20 mouse cellular contexts compared by ENCODE assay signal in genomic region chr4:85226731-85227130, GRCm38 (mm10). TPM values are rescaled to one million over a fixed set of nuclear protein-coding genes. Genes with fewer than 3 reads are reported as not detected.
"Had no signal": no experiment of that assay in that cellular context is flagged by ENCODE, and none has a peak within 500 bp of the region (broad histone marks: within the 10 kb centered on the region; RNA-seq: fewer than 3 reads in every experiment).

No protein-coding gene starts in this region.

- H3K4me3 ChIP-seq: liver, embryonic 13.5 days; midbrain, embryonic 13.5 days; myocyte; neural tube, embryonic 13.5 days had no signal

- H3K9me3 ChIP-seq: liver, embryonic 13.5 days; midbrain, embryonic 13.5 days; neural tube, embryonic 13.5 days had no signal

- ATAC-seq: intestine, embryonic 16.5 days; midbrain, embryonic 13.5 days; midbrain, embryonic 16.5 days had no signal

- H3K27ac ChIP-seq: kidney, postnatal 0 days; liver, embryonic 13.5 days; midbrain, embryonic 13.5 days; neural tube, embryonic 13.5 days; stomach, postnatal 0 days had no signal

- DNase-seq: kidney, adult 18-20 months; kidney, postnatal 25 days; liver, embryonic 13.5 days; lung, adult 2 months; lung, postnatal 14 days; lung, postnatal 4 days; thymus, adult 2 months; thymus, postnatal 25 days had no signal

- H3K36me3 ChIP-seq: liver, embryonic 13.5 days; midbrain, embryonic 13.5 days; neural tube, embryonic 13.5 days had no signal

- H3K4me1 ChIP-seq: liver, embryonic 13.5 days had no signal

- H3K4me2 ChIP-seq: liver, embryonic 13.5 days; midbrain, embryonic 13.5 days; neural tube, embryonic 13.5 days had no signal

- H3K27me3 ChIP-seq: liver, embryonic 13.5 days; midbrain, embryonic 13.5 days; neural tube, embryonic 13.5 days had no signal

- H3K9ac ChIP-seq: liver, embryonic 13.5 days; midbrain, embryonic 13.5 days; neural tube, embryonic 13.5 days had no signal

RNA-seq across cellular contexts. Expression of gene Sh3gl2, which starts 21.8 kb away (rescaled TPM):
- total RNA-seq: megakaryocyte progenitor cell, adult 5-6 weeks; megakaryocyte-erythroid progenitor cell, adult 5-6 weeks; monocyte, adult 5-6 weeks; neutrophil, adult 5-6 weeks had no signal
- polyA plus RNA-seq: liver, adult 2 months; myocyte had no signal
